8 mouse cellular contexts compared by ENCODE assay signal in the genomic region with DNA sequence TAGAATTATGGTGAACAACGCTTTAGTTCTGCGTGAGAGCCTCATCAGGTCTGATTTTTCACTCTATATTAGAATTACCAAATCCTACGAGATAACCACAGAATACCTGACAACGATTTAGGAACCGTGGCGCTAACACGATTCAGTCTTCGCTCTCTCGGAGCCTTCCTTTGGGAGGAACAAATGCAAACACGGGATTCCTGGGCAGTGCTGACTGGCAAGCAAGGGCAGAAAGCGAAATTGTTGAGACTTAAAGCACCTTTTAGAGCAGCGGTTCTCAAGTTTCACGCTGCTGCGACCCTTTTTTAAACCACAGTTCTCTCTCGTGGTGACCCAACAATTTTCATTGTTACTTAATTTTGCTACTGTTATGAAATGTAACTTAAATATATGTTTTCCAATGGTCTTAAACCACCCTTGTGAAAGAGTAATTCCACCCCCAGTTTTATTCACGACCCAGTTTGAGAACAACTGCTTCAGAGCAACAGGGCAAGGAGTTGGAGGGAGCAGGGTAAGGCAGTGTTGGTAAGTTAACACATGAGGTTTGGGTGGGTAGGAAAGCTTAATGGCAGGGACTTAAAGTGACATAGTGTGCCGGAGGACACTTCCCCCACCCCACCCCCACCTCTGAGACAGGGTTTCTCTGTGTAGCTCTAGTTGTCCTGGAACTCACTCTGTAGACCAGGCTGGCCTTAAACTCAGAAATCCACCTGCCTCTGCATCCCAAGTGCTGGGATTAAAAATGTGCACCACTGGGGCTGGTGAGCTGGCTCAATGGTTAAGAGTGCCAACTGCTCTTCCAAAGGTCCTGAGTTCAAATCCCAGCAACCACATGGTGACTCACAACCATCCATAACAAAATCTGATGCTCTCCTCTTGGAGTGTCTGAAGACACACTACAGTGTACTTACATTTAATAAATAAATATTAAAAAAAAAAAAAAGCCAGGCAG. TPM values are rescaled to one million over a fixed set of nuclear protein-coding genes. Genes with fewer than 3 reads are reported as not detected.
DNase-seq lines count a peak whose midpoint lies in the region; ATAC-seq lines count a peak whose summit lies in the region.

No protein-coding gene starts in this region.

- H3K4me3 ChIP-seq in erythroblast, embryonic 14.5 days (replicated peaks) = peak overlapping the region; percentile 76
- peak overlapping the region; percentile 40 for H3K4me3 ChIP-seq in embryonic facial prominence, embryonic 11.5 days (ENCODE audit: low read depth, low read length)
- peak overlapping the region; percentile 40 for H3K4me3 ChIP-seq in limb, embryonic 11.5 days (ENCODE audit: low read depth, low read length)
- H3K4me3 ChIP-seq in stomach, embryonic 14.5 days (ENCODE audit: low read depth, low read length) = peak overlapping the region; percentile 35

- H3K9ac ChIP-seq in embryonic facial prominence, embryonic 11.5 days (replicated peaks; ENCODE audit: low read length) = peak overlapping the region; percentile 60
- H3K9ac ChIP-seq in limb, embryonic 11.5 days (ENCODE audit: low read length) = peak overlapping the region; percentile 55
- peak overlapping the region; percentile 36 for H3K9ac ChIP-seq in stomach, embryonic 14.5 days (replicated peaks; ENCODE audit: low read depth, low read length)

- ATAC-seq in erythroblast, adult 5-6 weeks (replicated peaks; ENCODE audit: low FRiP score, poor library complexity, severe bottlenecking) = no peak
- ATAC-seq in embryonic facial prominence, embryonic 11.5 days (replicated peaks; ENCODE audit: insufficient number of reproducible peaks, low FRiP score, low TSS enrichment, low read depth) = no peak
- no peak for ATAC-seq in limb, embryonic 11.5 days (ENCODE audit: insufficient number of reproducible peaks, low FRiP score, low TSS enrichment, low read depth)
- no peak for ATAC-seq in stomach, embryonic 14.5 days (ENCODE audit: insufficient number of reproducible peaks, insufficient read depth, low FRiP score, low read depth)
- no peak for ATAC-seq in activated CD4-positive, CD25-positive, alpha-beta regulatory T cell, adult 4 months

- peak overlapping the region; percentile 73 for H3K27ac ChIP-seq in embryonic facial prominence, embryonic 11.5 days (replicated peaks; ENCODE audit: low read depth, low read length)
- H3K27ac ChIP-seq in limb, embryonic 11.5 days (replicated peaks; ENCODE audit: low read depth, low read length) = peak overlapping the region; percentile 16
- peak overlapping the region; percentile 71 for H3K27ac ChIP-seq in stomach, embryonic 14.5 days (ENCODE audit: low read length)

- no peaks in the 10 kb centered on the region for H3K9me3 ChIP-seq in erythroblast, embryonic 14.5 days (ENCODE audit: control insufficient read depth, low read length)
- H3K9me3 ChIP-seq in embryonic facial prominence, embryonic 11.5 days (replicated peaks; ENCODE audit: control insufficient read depth, low read length) = no peaks in the 10 kb centered on the region
- no peaks in the 10 kb centered on the region for H3K9me3 ChIP-seq in limb, embryonic 11.5 days (ENCODE audit: control insufficient read depth, low read length)
- H3K9me3 ChIP-seq in stomach, embryonic 14.5 days (ENCODE audit: control insufficient read depth, low read depth, low read length) = no peaks in the 10 kb centered on the region

- peak; percentile 70 for DNase-seq in 416B (ENCODE audit: low read depth)
- DNase-seq in embryonic facial prominence, embryonic 11.5 days (ENCODE audit: low spot score) = peak; percentile 63
- peak; percentile 53 for DNase-seq in limb, embryonic 11.5 days (ENCODE audit: low spot score)
- DNase-seq in Muller cell, postnatal 12 days (ENCODE audit: inconsistent ontology term) = no peak

- peaks cover 39% of the 10 kb centered on the region for H3K36me3 ChIP-seq in erythroblast, embryonic 14.5 days (ENCODE audit: control insufficient read depth)
- H3K36me3 ChIP-seq in embryonic facial prominence, embryonic 11.5 days (replicated peaks; ENCODE audit: control insufficient read depth, insufficient read depth, low read depth, low read length) = no peaks in the 10 kb centered on the region; the same call in none of the 2 replicates
- H3K36me3 ChIP-seq in limb, embryonic 11.5 days (ENCODE audit: control insufficient read depth, insufficient read depth, low read length) = peaks cover 11% of the 10 kb centered on the region; the same call in 1 of the 2 replicates
- H3K36me3 ChIP-seq in stomach, embryonic 14.5 days (ENCODE audit: control insufficient read depth, insufficient read depth, low read length) = peaks cover 32% of the 10 kb centered on the region

- no peaks in the 10 kb centered on the region for H3K27me3 ChIP-seq in erythroblast, embryonic 14.5 days (ENCODE audit: control insufficient read depth)
- H3K27me3 ChIP-seq in embryonic facial prominence, embryonic 11.5 days (ENCODE audit: control insufficient read depth, insufficient read depth, low read length) = no peaks in the 10 kb centered on the region
- H3K27me3 ChIP-seq in limb, embryonic 11.5 days (ENCODE audit: control insufficient read depth, insufficient read depth, low read length) = no peaks in the 10 kb centered on the region
- no peaks in the 10 kb centered on the region for H3K27me3 ChIP-seq in stomach, embryonic 14.5 days (ENCODE audit: control insufficient read depth, insufficient read depth, low read length)

- 2% methylated on average over 17 of the region's 17 CpGs for WGBS in embryonic facial prominence, embryonic 11.5 days
- WGBS in limb, embryonic 11.5 days = 3% methylated on average over 17 of the region's 17 CpGs
- 2% methylated on average over 17 of the region's 17 CpGs for WGBS in stomach, embryonic 14.5 days

- peak overlapping the region; percentile 70 for H3K4me2 ChIP-seq in embryonic facial prominence, embryonic 11.5 days (ENCODE audit: low read depth, low read length)
- peak overlapping the region; percentile 35 for H3K4me2 ChIP-seq in limb, embryonic 11.5 days (ENCODE audit: low read depth, severe bottlenecking)
- H3K4me2 ChIP-seq in stomach, embryonic 14.5 days (replicated peaks; ENCODE audit: low read depth, low read length) = peak overlapping the region; percentile 45

- peaks cover 49% of the 10 kb centered on the region for H3K4me1 ChIP-seq in erythroblast, embryonic 14.5 days (ENCODE audit: control insufficient read depth)
- H3K4me1 ChIP-seq in embryonic facial prominence, embryonic 11.5 days (ENCODE audit: control insufficient read depth, insufficient read depth, low read length) = no peaks in the 10 kb centered on the region
- H3K4me1 ChIP-seq in limb, embryonic 11.5 days (ENCODE audit: control insufficient read depth, insufficient read depth, low read length) = no peaks in the 10 kb centered on the region
- H3K4me1 ChIP-seq in stomach, embryonic 14.5 days (ENCODE audit: control insufficient read depth, insufficient read depth, low read length) = 0 out of 2 replicates have a peak, but pooled peaks cover 5% of the 10 kb centered on the region

RNA-seq across cellular contexts. Expression of a gene that starts 4.8 kb away (rescaled TPM):
- polyA plus RNA-seq in erythroblast, embryonic 14.5 days (2012) = 18.4 and 29.3 TPM in 2 replicates
- total RNA-seq in erythroblast, adult 5-6 weeks (2015; ENCODE audit: low replicate concordance) = 159 and 310 TPM in 2 replicates
- total RNA-seq in erythroblast, adult 5-6 weeks (2017; ENCODE audit: low replicate concordance) = 142 and 199 TPM in 2 replicates
- 287 and 295 TPM in 2 replicates for polyA plus RNA-seq in embryonic facial prominence, embryonic 11.5 days (2014; fragmentation: Nextera tagmentation; extraction: Ambion mirVana)
- 278 and 291 TPM in 2 replicates for polyA plus RNA-seq in limb, embryonic 11.5 days (2014; fragmentation: Nextera tagmentation; extraction: Ambion mirVana)
- polyA plus RNA-seq in stomach, embryonic 14.5 days (2014; fragmentation: Nextera tagmentation; extraction: Ambion mirVana) = 354 and 363 TPM in 2 replicates
- 100 to 1,000 TPM; 354 to 384 TPM for polyA plus RNA-seq in activated CD4-positive, CD25-positive, alpha-beta regulatory T cell, adult 4 months (2017; shearing (Covaris generic))

RNA-seq across cellular contexts. Expression of a gene that starts 16.0 kb away (rescaled TPM):
- not detected in 2 replicates for polyA plus RNA-seq in erythroblast, embryonic 14.5 days (2012)
- total RNA-seq in erythroblast, adult 5-6 weeks (2015; ENCODE audit: low replicate concordance) = not detected in 2 replicates
- 2.0 TPM in 1 of 2 replicates, not detected in the other for total RNA-seq in erythroblast, adult 5-6 weeks (2017; ENCODE audit: low replicate concordance)
- polyA plus RNA-seq in embryonic facial prominence, embryonic 11.5 days (2014; fragmentation: Nextera tagmentation; extraction: Ambion mirVana) = not detected in 2 replicates
- polyA plus RNA-seq in limb, embryonic 11.5 days (2014; fragmentation: Nextera tagmentation; extraction: Ambion mirVana) = not detected in 2 replicates
- polyA plus RNA-seq in stomach, embryonic 14.5 days (2014; fragmentation: Nextera tagmentation; extraction: Ambion mirVana) = 0.70 and 0.80 TPM in 2 replicates
- not detected for polyA plus RNA-seq in activated CD4-positive, CD25-positive, alpha-beta regulatory T cell, adult 4 months (2017; shearing (Covaris generic))

RNA-seq across cellular contexts. Expression of a gene that starts 38.4 kb away (rescaled TPM):
- 0.42 and 0.52 TPM in 2 replicates for polyA plus RNA-seq in erythroblast, embryonic 14.5 days (2012)
- total RNA-seq in erythroblast, adult 5-6 weeks (2015; ENCODE audit: low replicate concordance) = 9.0 and 11.5 TPM in 2 replicates
- 1.7 and 5.0 TPM in 2 replicates for total RNA-seq in erythroblast, adult 5-6 weeks (2017; ENCODE audit: low replicate concordance)
- 59.0 and 60.9 TPM in 2 replicates for polyA plus RNA-seq in embryonic facial prominence, embryonic 11.5 days (2014; fragmentation: Nextera tagmentation; extraction: Ambion mirVana)
- polyA plus RNA-seq in limb, embryonic 11.5 days (2014; fragmentation: Nextera tagmentation; extraction: Ambion mirVana) = 65.3 and 77.2 TPM in 2 replicates
- polyA plus RNA-seq in stomach, embryonic 14.5 days (2014; fragmentation: Nextera tagmentation; extraction: Ambion mirVana) = 57.1 and 64.1 TPM in 2 replicates
- 10 to 100 TPM; 23.4 to 35.1 TPM for polyA plus RNA-seq in activated CD4-positive, CD25-positive, alpha-beta regulatory T cell, adult 4 months (2017; shearing (Covaris generic))

Comparison
In these comparisons a context has a peak if more than half of its experiments do, and no peak if none do; other contexts are left out.
1. H3K27ac ChIP-seq: peak in every context shown above with its lines; median percentile 73 in embryonic facial prominence, embryonic 11.5 days; 71 in stomach, embryonic 14.5 days; 16 in limb, embryonic 11.5 days.
2. RNA of a gene that starts 38.4 kb away (polyA plus RNA-seq): 65.3 to 77.2 TPM in limb, embryonic 11.5 days, 57.1 to 64.1 TPM in stomach, embryonic 14.5 days, 59.0 to 60.9 TPM in embryonic facial prominence, embryonic 11.5 days and 23.4 to 35.1 TPM in activated CD4-positive, CD25-positive, alpha-beta regulatory T cell, adult 4 months; 0.42 to 0.52 TPM in erythroblast, embryonic 14.5 days; every median in the first group is over 10 times any median in the second.
3. Peak in every context shown above with its lines, with median percentiles within 50 percentile points of each other: H3K4me3 ChIP-seq, H3K4me2 ChIP-seq and H3K9ac ChIP-seq.